Mouse (Mus musculus) CH12.LX (cell line): Measurements from ENCODE around the gene Amh.

ENCODE experiments used
- CHD2 ChIP-seq: IDR thresholded peaks from 2 replicates; pipeline ENCODE4 v1.6.1; 2011; ENCODE audit warnings: low read length, improper control_type of control experiment
- CTCF ChIP-seq, 2 experiments: IDR thresholded peaks in 1 of 2; conservative IDR thresholded peaks in 1 of 2; 2 replicates each; pipeline ENCODE4 v1.5.1; 2011 to 2012; ENCODE audit warnings: low read depth in 2 of 2, low read length in 2 of 2, improper control_type of control experiment in 1 of 2, inconsistent platforms in 1 of 2, mild to moderate bottlenecking in 1 of 2, moderate library complexity in 1 of 2
- HCFC1 ChIP-seq: IDR thresholded peaks from 2 replicates; pipeline ENCODE4 v1.6.1; 2012; ENCODE audit warnings: low read depth, mild to moderate bottlenecking, inconsistent platforms, low read length, improper control_type of control experiment
- JUND ChIP-seq: conservative IDR thresholded peaks from 2 replicates; pipeline ENCODE4 v1.6.1; 2011; ENCODE audit warnings: low read depth, low read length, improper control_type of control experiment
- MAFK ChIP-seq: IDR thresholded peaks from 2 replicates; pipeline ENCODE4 v1.6.1; 2011; ENCODE audit warnings: low read length, improper control_type of control experiment; ENCODE audit not compliant: insufficient replicate concordance
- ZMIZ1 ChIP-seq: IDR thresholded peaks from 2 replicates; pipeline ENCODE4 v1.6.1; 2012; ENCODE audit warnings: low read depth, mild to moderate bottlenecking, inconsistent platforms, low read length, improper control_type of control experiment

- TF ChIP-seq JUND (no peak), CTCF (conservative IDR thresholded peaks at IDR 0.05 in 1 of 2, IDR thresholded peaks at IDR 0.05 in 1 of 2; ENCODE audit: low read depth in 2 of 2, low read length in 2 of 2) (no peak), MAFK (no peak), CHD2 (no peak), HCFC1 (no peak), ZMIZ1 (no peak; the same call in 1 of the 2 replicates)
Observed at GRCm38 (mm10) chr10:80755291-80756015, 49.6 kb upstream of the Amh start.
